Mouse (Mus musculus) adrenal gland, adult 18-20 months (tissue): Measurements from ENCODE around the gene Ide. TPM values are rescaled to one million over a fixed set of nuclear protein-coding genes. Genes with fewer than 3 reads are reported as not detected.
"Not testable (repeated sequence)": the region's sequence is repeated elsewhere in the genome, so short reads cannot be mapped to it uniquely, and the experiment has no call there.

Source experiments
- DNase-seq, 2 experiments: peaks; one replicate each; pipeline ENCODE4 v3.0.0; 2021 to 2022; ENCODE audit warnings: low spot score in 2 of 2
- total RNA-seq, 2 experiments: library from RNA; stranded (reverse); gene quantifications; 1 replicate in 1 of 2; 2 replicates in 1 of 2; pipeline ENCODE4 v1.2.3; 2021

Ide gene
- total RNA-seq, 2 experiments from 2014 or later, result 82.3 to 110 TPM

GRCm38 (mm10) chr19:37279194-37279593 is 58.5 kb downstream of the Ide start:
- DNase-seq, result no peak

GRCm38 (mm10) chr19:37275555-37275954 is 62.1 kb downstream of the Ide start:
- no peak for DNase-seq

DNA sequence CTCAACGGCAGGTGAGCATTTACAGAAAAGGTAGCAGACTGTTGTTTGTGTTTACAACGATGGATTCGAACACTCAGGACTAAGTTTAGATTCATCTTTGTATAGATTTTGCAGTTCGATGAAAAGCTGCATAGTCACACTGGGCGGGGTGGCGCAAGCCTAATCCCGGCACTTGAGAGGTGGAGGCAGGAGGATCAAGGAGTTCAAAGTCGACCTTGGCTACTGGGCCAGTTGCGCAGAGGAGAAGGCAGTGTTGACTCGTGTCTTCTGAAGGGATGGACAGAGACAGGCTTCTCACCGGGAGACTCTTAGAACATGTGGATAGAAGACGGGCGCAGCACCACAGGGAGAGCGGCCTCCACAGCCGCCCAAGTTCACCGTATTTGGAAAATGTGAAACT is 68.5 kb downstream of the Ide start:
- DNase-seq, result no peak

DNA sequence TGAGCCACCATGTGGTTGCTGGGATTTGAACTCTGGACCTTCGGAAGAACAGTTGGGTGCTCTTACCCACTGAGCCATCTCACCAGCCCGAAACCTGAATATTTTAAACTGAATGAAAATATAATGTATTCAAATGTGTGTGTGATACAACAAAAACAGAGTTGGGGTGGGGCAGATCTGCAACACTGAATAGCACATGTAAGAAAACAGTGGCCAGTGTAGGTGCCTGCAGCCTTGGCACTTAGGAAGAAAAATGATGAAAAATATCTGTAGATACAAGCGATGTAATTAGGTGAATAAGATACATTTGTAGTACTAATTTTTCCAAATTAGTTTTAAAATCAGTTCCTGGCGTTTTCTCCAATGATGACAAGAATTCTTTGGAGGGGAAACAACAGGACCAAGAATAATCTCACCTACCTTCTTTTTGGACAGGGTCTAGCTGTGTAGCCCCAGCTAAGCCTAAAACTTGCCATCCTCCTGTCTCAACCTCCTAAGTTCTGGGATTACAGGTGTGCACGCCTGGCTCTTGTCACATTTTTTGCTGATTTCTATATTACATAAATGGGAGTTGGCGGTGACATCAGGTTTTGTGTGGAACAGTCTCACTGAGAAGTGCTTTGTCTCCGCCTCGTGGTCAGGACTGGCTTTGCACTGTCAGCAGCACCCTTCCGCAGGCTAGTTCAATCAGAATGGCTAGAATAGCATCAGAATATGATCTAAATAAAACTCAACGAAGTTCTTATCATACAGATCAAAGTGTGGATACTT is 72.1 kb downstream of the Ide start:
- DNase-seq, result peak; percentile 95 to 96

DNA sequence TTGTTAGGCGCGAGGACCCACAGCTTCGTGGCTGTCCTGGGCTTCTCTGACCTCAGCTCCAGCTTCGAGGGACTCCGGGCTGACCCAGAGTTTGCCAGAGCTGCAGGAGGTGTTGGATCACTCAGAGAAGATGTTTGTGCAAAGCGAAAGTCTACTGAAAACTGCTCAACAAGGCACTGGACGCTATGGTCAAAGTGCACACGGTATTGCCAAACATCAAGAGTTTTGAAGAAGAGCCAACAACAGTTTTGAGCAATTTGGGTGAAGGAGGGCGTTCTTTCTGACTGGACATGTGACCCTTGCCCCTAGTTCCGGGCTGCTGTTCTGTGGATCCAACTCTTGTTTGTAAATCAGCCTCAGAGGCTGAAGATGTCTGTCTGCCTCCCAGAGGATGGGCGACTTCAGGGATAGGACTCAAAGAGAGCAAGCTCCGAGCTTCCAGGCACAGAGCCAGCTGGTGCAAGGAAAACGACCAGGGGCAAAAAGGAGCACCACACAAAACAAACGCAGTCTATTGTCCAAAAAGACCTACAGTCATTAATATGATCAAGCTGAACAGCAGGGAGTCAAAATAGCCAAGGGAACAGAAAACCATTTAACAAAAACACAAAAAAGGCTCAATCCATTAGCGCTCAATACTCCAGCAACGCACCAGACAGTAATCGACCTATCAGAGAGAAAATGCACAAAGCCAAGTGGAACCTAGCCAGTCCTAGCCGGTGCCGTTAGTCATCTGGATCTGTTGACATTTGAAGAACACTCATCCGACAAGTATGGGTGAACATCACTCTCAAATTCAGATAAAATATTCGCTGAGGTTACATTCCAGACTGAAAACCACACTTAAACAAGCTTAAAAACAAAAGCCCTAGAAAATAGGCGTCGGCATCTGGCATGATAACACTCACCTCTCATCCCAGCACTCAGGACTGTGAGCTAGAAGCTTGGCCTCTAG is 73.4 kb downstream of the Ide start:
- peak; percentile 46 to 68 for DNase-seq

DNA sequence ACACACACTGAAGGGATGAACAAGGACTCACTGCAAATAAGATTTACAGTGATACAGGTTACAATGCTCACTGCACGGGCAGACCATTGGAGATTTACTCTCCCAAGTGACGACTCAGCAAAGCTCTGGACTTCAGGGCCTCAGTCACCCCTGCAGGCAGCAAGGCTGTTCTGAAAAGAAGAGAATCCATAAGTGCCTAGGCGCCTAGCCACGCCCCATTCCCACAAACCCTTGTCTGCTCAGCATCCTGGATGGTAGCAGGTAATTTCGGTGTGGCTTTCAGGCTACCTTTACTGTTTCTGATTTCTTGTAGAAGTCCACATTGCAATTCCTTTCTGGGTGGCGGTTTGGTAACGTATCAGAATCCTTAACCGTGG is 74.1 kb downstream of the Ide start:
- no peak for DNase-seq

GRCm38 (mm10) chr19:37262389-37262788 is 75.3 kb downstream of the Ide start:
- no peak for DNase-seq

- no peak for DNase-seq
Observed at GRCm38 (mm10) chr19:37255321-37255720, 82.3 kb downstream of the Ide start.

DNA sequence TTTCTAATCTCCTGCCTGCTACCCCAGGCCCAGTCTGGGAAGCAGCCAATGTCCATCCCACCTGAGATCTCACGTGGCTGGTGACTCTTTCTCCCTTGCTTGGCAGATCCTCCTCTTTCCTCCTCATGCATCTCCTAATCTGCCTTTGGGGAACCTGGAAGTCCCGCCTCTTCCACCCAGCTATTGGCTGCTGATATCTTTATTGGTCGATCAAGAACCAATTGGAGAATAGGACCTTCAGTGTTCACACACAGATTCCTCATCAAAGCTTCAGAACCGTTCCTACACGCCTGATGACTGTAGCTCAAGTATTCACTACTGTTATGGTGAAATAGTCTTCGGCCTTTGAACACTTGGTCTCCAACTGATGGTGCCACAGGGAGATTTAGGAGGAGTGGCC is 85.5 kb downstream of the Ide start:
- no peak for DNase-seq

GRCm38 (mm10) chr19:37248199-37248598 is 89.5 kb downstream of the Ide start:
- DNase-seq, result peak in 1 of 2 experiments; percentile 14

DNA sequence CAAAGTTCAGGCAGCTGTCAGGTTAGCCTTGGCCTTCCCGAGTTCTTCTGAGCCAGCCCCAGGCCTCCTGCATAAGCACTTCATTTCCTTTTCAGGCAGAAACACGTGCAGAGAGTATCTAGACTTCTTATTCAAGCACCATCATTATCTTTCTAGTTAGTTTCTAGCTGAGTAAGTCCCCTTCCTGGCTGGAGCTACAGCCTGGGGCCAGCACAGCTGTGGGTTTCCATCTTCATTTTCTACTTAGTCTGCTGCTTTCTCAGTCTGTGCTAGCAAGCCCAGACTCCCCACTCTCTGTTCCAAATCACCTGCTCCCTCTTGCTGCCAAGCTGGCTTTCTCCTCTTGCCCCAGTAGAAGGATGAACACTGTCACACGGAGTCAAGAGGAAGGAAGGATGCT is 90.8 kb downstream of the Ide start:
- no peak for DNase-seq

- no peak for DNase-seq
Observed at GRCm38 (mm10) chr19:37242707-37243106, 94.9 kb downstream of the Ide start.

GRCm38 (mm10) chr19:37241201-37241600 is 96.5 kb downstream of the Ide start:
- DNase-seq, result no peak

- no peak for DNase-seq
Observed at GRCm38 (mm10) chr19:37239096-37239495, 98.6 kb downstream of the Ide start.

GRCm38 (mm10) chr19:37238651-37239050 is 99.0 kb downstream of the Ide start:
- DNase-seq, result no peak

- DNase-seq, result no peak
Observed at GRCm38 (mm10) chr19:37237712-37238437, 99.8 kb downstream of the Ide start.

GRCm38 (mm10) chr19:37237306-37237705 is 100.3 kb downstream of the Ide start:
- no peak for DNase-seq

DNA sequence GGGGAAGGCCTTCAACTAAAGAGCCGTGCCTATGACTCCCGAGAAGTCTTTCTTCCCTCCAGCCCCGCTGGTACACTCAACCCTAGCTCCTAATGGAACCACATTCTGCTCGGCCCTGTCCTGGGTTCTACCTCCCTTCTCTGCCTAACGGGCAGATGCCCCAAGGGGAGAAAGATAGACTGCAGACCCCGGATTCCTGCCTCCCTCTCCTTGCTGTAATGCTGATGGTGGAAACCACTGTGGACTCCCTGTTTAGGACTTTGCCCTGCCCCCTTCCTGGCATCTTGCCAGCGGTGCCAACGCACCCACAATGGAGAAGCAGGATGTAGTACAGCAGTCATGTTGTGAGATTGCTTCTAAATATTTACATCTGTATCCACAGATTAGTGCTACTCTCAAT is 101.8 kb downstream of the Ide start:
- DNase-seq, result no peak

DNA sequence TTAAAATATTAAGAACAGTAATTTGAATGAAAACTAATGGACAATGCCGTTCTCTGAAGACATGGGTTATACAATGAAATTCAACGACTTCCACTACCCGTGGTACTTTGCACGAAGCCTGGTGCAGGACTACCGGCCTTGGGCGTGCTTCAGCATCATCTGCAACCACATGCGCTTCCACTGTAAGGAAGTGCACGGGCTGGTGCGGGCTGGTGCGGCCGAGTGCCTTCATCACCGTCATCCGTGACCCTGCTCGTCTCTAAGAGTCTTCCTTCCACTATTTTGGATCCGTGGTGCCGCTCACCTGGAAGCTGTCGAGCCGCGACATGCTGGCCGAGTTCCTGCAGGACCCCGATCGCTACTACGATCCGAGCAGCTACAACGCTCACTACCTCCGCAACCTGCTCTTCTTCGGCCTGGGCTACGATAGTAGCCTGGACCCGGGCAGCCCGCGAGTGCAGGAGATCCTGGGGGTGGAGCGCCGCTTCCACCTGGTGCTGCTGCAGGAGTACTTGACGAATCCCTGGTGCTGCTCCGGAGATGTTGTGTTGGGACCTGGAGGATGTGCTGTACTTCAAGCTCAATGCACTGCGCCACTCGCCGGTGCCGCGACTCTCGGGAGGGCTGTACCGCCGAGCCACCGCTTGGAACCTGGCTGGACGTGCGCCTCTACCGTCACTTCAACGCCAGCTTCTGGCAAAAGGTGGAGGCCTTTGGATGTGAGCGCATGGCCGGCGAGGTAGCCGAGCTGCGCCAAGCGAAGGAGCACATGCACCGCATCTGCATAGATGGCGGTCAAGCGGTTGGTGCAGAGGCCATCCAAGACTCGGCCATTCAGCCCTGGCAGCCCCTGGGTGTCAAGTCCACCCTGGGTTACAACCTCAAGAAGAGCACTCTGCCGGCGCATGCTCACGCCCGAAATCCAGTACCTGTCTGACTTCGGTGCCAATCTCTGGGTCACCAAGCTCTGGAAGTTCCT is 103.8 kb downstream of the Ide start:
- no peak for DNase-seq

DNA sequence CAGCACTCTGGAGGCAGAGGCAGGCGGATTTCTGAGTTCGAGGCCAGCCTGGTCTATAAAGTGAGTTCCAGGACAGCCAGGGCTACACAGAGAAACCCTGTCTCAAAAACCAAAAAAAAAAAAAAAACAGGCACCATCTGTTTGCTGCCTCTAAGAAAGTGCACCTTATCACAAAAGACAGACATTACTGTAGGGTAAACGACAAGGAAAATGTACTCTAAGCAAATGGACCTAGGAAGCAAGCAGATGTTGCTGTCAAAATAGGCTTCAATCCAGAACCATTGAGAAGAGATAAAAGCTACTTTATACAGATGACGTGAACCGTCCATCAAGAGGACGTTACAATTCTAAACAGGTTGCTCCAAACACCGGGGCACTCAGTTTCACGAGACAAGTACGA is 105.1 kb downstream of the Ide start:
- DNase-seq, result not testable (repeated sequence)
